Mouse (Mus musculus) neural tube, embryonic 14.5 days (tissue): ENCODE results near the gene Bfar. TPM values are rescaled to one million over a fixed set of nuclear protein-coding genes. Genes with fewer than 3 reads are reported as not detected.

ENCODE experiments used
- ATAC-seq: fragments of 200-750 bp; cut with Nextera tagmentation; 2 replicates; pipeline ENCODE4 v1.8.0; 2017; ENCODE audit warnings: low read depth, mild to moderate bottlenecking, moderate TSS enrichment, moderate library complexity
- H3K27ac ChIP-seq: fragments of 300-500 bp; sonication (generic); 2 replicates; pipeline ENCODE4 v1.5.1; 2014; ENCODE audit warnings: low read depth, mild to moderate bottlenecking, control low read depth, low read length, moderate library complexity, mixed read lengths
- H3K27me3 ChIP-seq: fragments of 300-500 bp; sonication (generic); 2 replicates; pipeline ENCODE4 v1.6.1; 2014; ENCODE audit warnings: low read length; ENCODE audit not compliant: control insufficient read depth, insufficient read depth
- H3K36me3 ChIP-seq: fragments of 300-500 bp; sonication (generic); 2 replicates; pipeline ENCODE4 v1.6.1; 2014; ENCODE audit warnings: low read length, mixed read lengths; ENCODE audit not compliant: control insufficient read depth, insufficient read depth
- H3K4me1 ChIP-seq: fragments of 300-500 bp; sonication (generic); 2 replicates; pipeline ENCODE4 v1.6.1; 2014; ENCODE audit warnings: low read length; ENCODE audit not compliant: control insufficient read depth, insufficient read depth
- H3K4me2 ChIP-seq: fragments of 300-500 bp; sonication (generic); 2 replicates; pipeline ENCODE4 v1.6.1; 2014; ENCODE audit warnings: mild to moderate bottlenecking, low read depth, low read length, control low read depth
- H3K4me3 ChIP-seq: fragments of 300-500 bp; sonication (generic); 2 replicates; pipeline ENCODE4 v1.5.1; 2014; ENCODE audit warnings: low read depth, low read length, control low read depth, mixed read lengths
- H3K9ac ChIP-seq: fragments of 300-500 bp; sonication (generic); replicated peaks from 2 replicates; pipeline ENCODE4 v1.6.1; 2014; ENCODE audit warnings: low read depth, mild to moderate bottlenecking, control low read depth, low read length, mixed read lengths
- H3K9me3 ChIP-seq: fragments of 300-500 bp; sonication (generic); 2 replicates; pipeline ENCODE4 v1.6.1; 2016; ENCODE audit warnings: low read length; ENCODE audit not compliant: control insufficient read depth
- WGBS: fragments of 180-500 bp; shearing (Covaris S2); extraction: QIAGEN DNeasy Blood & Tissue Kit; methylation state at CpG from one replicate; pipeline ENCODE4 v1.1.7; 2014; 5-methylcytosine and 5-hydroxymethylcytosine counted together
- polyA plus RNA-seq: library from polyadenylated mRNA; unstranded; fragments of >200 nt; fragmentation: Nextera tagmentation; extraction: Ambion mirVana; gene quantifications from 2 replicates; pipeline ENCODE4 v1.2.1, GENCODE M21; 2014

The Bfar gene
- polyA plus RNA-seq, 1 experiment from 2014 or later, result 52.6 TPM

DNA sequence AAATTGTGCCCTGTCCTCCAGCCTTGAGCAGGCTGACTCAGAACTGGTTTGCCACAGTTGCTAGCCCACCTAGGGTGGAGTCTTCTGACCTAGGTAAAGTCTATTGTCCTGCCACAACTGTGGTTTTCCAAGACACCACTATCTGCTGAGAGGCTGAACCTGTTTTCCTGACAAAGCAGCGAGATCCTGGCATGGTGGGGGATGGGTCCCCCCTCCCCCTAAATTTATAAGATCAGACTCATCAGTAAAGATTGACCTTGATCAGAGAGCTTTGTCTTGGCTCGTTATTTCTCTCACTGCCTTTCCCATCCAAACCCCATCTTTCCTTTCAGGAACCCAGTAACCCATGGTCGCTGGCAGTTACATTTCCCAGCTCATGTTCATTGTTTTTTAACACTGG lies 78.3 kb downstream of the Bfar start:
- 67% methylated on average over 3 of the region's 3 CpGs for WGBS
- ATAC-seq, result no peak

DNA sequence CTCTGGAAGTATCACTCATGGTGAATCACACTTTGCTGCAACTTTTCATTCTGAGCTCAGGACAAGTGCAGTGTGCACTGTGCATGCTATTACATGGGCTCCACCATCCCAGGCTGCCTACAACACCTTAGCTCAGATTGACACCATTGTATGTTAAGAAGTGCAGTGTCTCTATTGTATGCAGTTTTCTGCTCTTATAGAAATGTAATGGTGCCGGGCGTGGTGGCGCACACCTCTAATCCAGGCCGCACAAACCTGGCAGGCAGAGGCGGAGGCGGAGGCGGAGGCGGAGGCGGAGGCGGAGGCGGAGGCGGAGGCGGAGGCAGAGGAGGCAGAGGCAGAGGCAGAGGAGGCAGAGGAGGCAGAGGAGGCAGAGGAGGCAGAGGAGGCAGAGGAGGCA lies 79.0 kb downstream of the Bfar start:
- WGBS, result 94% methylated on average over 13 of the region's 13 CpGs
- ATAC-seq, result no peak
- no peak overlapping the region for H3K4me3 ChIP-seq

More for the DNA sequence above, 78.3 kb downstream of the Bfar start:
- Histone ChIP-seq H3K36me3 (no peaks in the 10 kb centered on the region), H3K27ac (no peak overlapping the region), H3K4me2 (no peak overlapping the region), H3K27me3 (no peaks in the 10 kb centered on the region), H3K4me1 (peaks cover 2% of the 10 kb centered on the region; the same call in 1 of the 2 replicates), H3K4me3 (no peak overlapping the region), H3K9me3 (no peaks in the 10 kb centered on the region), H3K9ac (no peak overlapping the region)

More for the DNA sequence above, 79.0 kb downstream of the Bfar start:
- Histone ChIP-seq H3K36me3 (no peaks in the 10 kb centered on the region), H3K4me1 (peaks cover 4% of the 10 kb centered on the region; the same call in 1 of the 2 replicates), H3K27ac (no peak overlapping the region), H3K9me3 (no peaks in the 10 kb centered on the region), H3K9ac (no peak overlapping the region), H3K27me3 (no peaks in the 10 kb centered on the region), H3K4me2 (no peak overlapping the region)

Other genes with a start within 250 kb of the Bfar start
- 29.1 and 35.1 TPM in 2 replicates for gene Parn, start 3.7 kb upstream of the Bfar start, polyA plus RNA-seq
- 7.7 and 8.3 TPM in 2 replicates for gene 3110001I22Rik, start 71 bp downstream of the Bfar start, polyA plus RNA-seq
- 0.55 and 0.71 TPM in 2 replicates for gene Pla2g10, start 59.1 kb downstream of the Bfar start, polyA plus RNA-seq
- gene Rrn3, start 108.8 kb downstream of the Bfar start, polyA plus RNA-seq, result 97.8 and 116 TPM in 2 replicates
- gene Ntan1, start 147.0 kb downstream of the Bfar start, polyA plus RNA-seq, result 212 and 222 TPM in 2 replicates
- 66.1 and 87.0 TPM in 2 replicates for gene Pdxdc1, start 231.3 kb downstream of the Bfar start, polyA plus RNA-seq
- gene Mpv17l, start 231.3 kb downstream of the Bfar start, polyA plus RNA-seq, result 37.3 and 52.7 TPM in 2 replicates